Mouse (Mus musculus) limb, embryonic 12.5 days (tissue): ENCODE data around the gene Stbd1. TPM values are rescaled to one million over a fixed set of nuclear protein-coding genes. Genes with fewer than 3 reads are reported as not detected.

Experiments
- ATAC-seq: fragments of 200-750 bp; cut with Nextera tagmentation; 2 replicates; pipeline ENCODE4 v1.8.0; 2017; ENCODE audit warnings: low read depth, moderate TSS enrichment; ENCODE audit not compliant: insufficient number of reproducible peaks, insufficient read depth, low FRiP score, low TSS enrichment
- H3K27ac ChIP-seq: fragments of 300-500 bp; sonication (generic); 2 replicates; pipeline ENCODE4 v1.5.1; 2016; ENCODE audit warnings: mild to moderate bottlenecking, moderate library complexity
- H3K27me3 ChIP-seq: fragments of 300-500 bp; sonication (generic); 2 replicates; pipeline ENCODE4 v1.6.1; 2016; ENCODE audit warnings: mild to moderate bottlenecking, moderate library complexity
- H3K36me3 ChIP-seq: fragments of 300-500 bp; sonication (generic); 2 replicates; pipeline ENCODE4 v1.6.1; 2016; ENCODE audit warnings: mild to moderate bottlenecking, moderate library complexity
- H3K4me1 ChIP-seq: fragments of 300-500 bp; sonication (generic); replicated peaks from 2 replicates; pipeline ENCODE4 v1.6.1; 2016
- H3K4me2 ChIP-seq: fragments of 300-500 bp; sonication (generic); 2 replicates; pipeline ENCODE4 v1.6.1; 2016; ENCODE audit warnings: mild to moderate bottlenecking, moderate library complexity
- H3K4me3 ChIP-seq: fragments of 300-500 bp; sonication (generic); replicated peaks from 2 replicates; pipeline ENCODE4 v1.5.1; 2016; ENCODE audit warnings: mild to moderate bottlenecking
- H3K9ac ChIP-seq: fragments of 300-500 bp; sonication (generic); replicated peaks from 2 replicates; pipeline ENCODE4 v1.6.1; 2016; ENCODE audit warnings: mild to moderate bottlenecking, moderate library complexity
- H3K9me3 ChIP-seq: fragments of 300-500 bp; sonication (generic); 2 replicates; pipeline ENCODE4 v1.6.1; 2016; ENCODE audit warnings: mild to moderate bottlenecking, moderate library complexity
- WGBS: fragments of 180-500 bp; shearing (Covaris S2); methylation state at CpG from one replicate; pipeline ENCODE4 v1.1.7; 2016; 5-methylcytosine and 5-hydroxymethylcytosine counted together
- polyA plus RNA-seq: library from polyadenylated mRNA; unstranded; fragments of >200 nt; fragmentation: Nextera tagmentation; extraction: Ambion mirVana; gene quantifications from 2 replicates; pipeline ENCODE4 v1.2.1, GENCODE M21; 2016

The Stbd1 gene
- polyA plus RNA-seq, 1 experiment from 2014 or later: 11.6 TPM

DNA sequence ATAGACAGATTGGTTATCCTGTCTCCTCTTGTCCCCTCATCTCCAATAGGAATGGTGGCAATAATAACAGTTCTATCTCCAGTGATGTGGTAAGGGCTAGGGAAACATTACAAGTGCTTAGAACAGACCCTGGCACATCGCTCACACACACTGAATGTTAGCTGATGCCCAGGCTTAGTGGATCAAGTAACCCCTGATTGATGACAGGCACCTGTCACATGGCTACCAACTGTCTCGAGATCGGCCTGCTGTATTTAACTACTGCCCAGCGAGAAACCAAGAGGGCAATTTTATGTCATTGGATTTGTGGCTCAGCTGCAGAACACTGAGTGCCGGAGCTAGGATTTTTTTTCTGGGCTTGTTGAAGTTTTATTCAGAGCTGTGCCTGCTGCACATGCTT is 7.8 kb upstream of the Stbd1 start:
- H3K9me3 ChIP-seq: no peaks in the 10 kb centered on the region
- no peak overlapping the region for H3K4me2 ChIP-seq
- no peaks in the 10 kb centered on the region for H3K36me3 ChIP-seq
- no peak; the same call in 1 of the 2 replicates for ATAC-seq
- H3K4me1 ChIP-seq: no peaks in the 10 kb centered on the region
- 75% methylated on average over 5 of the region's 5 CpGs for WGBS
- no peak overlapping the region for H3K27ac ChIP-seq
- no peak overlapping the region for H3K9ac ChIP-seq
- H3K27me3 ChIP-seq: peaks cover 3% of the 10 kb centered on the region; the same call in 1 of the 2 replicates
- no peak overlapping the region for H3K4me3 ChIP-seq

GRCm38 (mm10) chr5:92596865-92597264 is 6.0 kb upstream of the Stbd1 start:
- H3K27ac ChIP-seq: no peak overlapping the region
- H3K36me3 ChIP-seq: no peaks in the 10 kb centered on the region
- no peaks in the 10 kb centered on the region for H3K4me1 ChIP-seq
- H3K4me2 ChIP-seq: no peak overlapping the region
- no peak for ATAC-seq
- peaks cover 7% of the 10 kb centered on the region; the same call in 1 of the 2 replicates for H3K27me3 ChIP-seq
- H3K9ac ChIP-seq: no peak overlapping the region
- 88% methylated on average over 8 of the region's 8 CpGs for WGBS
- H3K4me3 ChIP-seq: no peak overlapping the region
- no peaks in the 10 kb centered on the region for H3K9me3 ChIP-seq

DNA sequence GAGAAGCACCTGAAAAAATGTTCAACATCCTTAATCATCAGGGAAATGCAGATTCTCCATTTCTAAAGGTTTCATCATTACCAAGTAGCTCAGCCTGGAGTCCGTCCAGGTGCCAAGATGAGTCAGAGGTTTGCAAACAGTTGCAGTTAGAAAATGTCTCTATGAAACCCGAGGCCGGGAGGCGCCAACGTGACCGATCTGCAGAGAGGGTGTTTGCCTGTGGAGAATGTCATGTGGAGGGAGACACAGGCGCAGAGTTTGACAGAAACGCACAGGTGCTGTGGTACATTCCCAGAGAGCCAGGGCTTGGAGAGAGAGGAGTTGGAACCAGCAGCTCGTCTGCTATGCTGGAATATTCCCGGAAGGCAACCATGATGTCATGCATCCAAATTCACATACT is 3.8 kb upstream of the Stbd1 start:
- H3K4me1 ChIP-seq: peaks cover 7% of the 10 kb centered on the region; the same call in 1 of the 2 replicates
- 74% methylated on average over 10 of the region's 10 CpGs for WGBS
- no peak for ATAC-seq

GRCm38 (mm10) chr5:92604452-92605247 is 1.8 kb downstream of the Stbd1 start:
- Histone ChIP-seq H3K9me3 (no peaks in the 10 kb centered on the region), H3K27ac (no peak overlapping the region), H3K9ac (no peak overlapping the region), H3K4me1 (peaks cover 11% of the 10 kb centered on the region; the same call in 1 of the 2 replicates), H3K36me3 (no peaks in the 10 kb centered on the region), H3K27me3 (peaks cover 5% of the 10 kb centered on the region; the same call in 1 of the 2 replicates), H3K4me2 (no peak overlapping the region), H3K4me3 (no peak overlapping the region)
- ATAC-seq: no peak
- WGBS: 83% methylated on average over 10 of the region's 10 CpGs

More for the DNA sequence above, 3.8 kb upstream of the Stbd1 start:
- no peaks in the 10 kb centered on the region for H3K36me3 ChIP-seq
- no peak overlapping the region for H3K9ac ChIP-seq
- H3K27me3 ChIP-seq: peaks cover 7% of the 10 kb centered on the region; the same call in 1 of the 2 replicates
- H3K9me3 ChIP-seq: no peaks in the 10 kb centered on the region
- no peak overlapping the region for H3K27ac ChIP-seq
- no peak overlapping the region for H3K4me2 ChIP-seq
- no peak overlapping the region for H3K4me3 ChIP-seq

DNA sequence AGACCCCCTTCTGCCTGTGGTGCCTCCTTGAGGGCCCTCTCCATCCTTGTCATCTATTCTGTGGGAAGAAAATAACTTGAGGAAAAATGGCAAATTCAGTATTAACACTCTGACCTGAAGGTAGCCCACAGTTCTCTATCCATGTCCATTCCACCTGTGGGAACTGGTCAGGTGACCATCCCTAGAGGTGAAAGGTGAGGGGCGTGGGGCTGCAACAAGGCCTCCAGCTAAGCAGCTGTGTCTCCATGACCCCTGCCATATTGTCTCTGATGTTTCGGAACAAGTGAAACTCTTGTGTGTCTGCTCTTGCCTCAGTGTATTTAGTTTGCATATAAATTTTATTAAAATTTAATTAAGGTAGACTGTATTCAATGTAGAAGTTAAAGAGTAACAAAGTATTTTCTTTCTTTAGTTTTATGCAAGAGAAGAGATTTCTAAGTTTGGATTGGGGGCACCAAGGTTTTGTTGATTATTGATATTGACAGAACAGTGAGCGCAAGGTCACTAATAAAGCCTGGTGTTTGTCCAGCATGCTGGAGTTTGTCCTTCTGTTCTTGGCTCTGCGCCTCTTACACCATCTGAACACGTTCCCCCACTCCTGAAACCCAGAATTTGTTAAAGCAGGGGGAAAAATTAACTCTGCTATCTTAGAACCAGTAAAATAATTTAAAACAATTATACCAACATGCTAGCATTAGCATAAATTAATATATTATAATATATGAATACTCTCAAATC is 4.8 kb downstream of the Stbd1 start:
- H3K4me3 ChIP-seq: no peak overlapping the region
- no peak for ATAC-seq
- no peaks in the 10 kb centered on the region for H3K9me3 ChIP-seq
- no peaks in the 10 kb centered on the region for H3K36me3 ChIP-seq
- WGBS: 91% methylated on average over 5 of the region's 5 CpGs
- no peaks in the 10 kb centered on the region; the same call in 1 of the 2 replicates for H3K27me3 ChIP-seq
- H3K4me2 ChIP-seq: no peak overlapping the region
- no peak overlapping the region for H3K27ac ChIP-seq
- H3K4me1 ChIP-seq: peaks cover 11% of the 10 kb centered on the region; the same call in 1 of the 2 replicates
- H3K9ac ChIP-seq: no peak overlapping the region

- Histone ChIP-seq H3K4me3 (no peak overlapping the region), H3K27me3 (no peaks in the 10 kb centered on the region), H3K9me3 (no peaks in the 10 kb centered on the region), H3K27ac (no peak overlapping the region), H3K9ac (no peak overlapping the region), H3K4me2 (no peak overlapping the region), H3K36me3 (no peaks in the 10 kb centered on the region), H3K4me1 (no peaks in the 10 kb centered on the region)
- no peak for ATAC-seq
- WGBS: 84% methylated on average over 4 of the region's 4 CpGs
These were observed 9.9 kb downstream of the Stbd1 start for GRCm38 (mm10) chr5:92612756-92613155.

GRCm38 (mm10) chr5:92621883-92622282 is 19.0 kb downstream of the Stbd1 start:
- Histone ChIP-seq H3K27ac (no peak overlapping the region), H3K4me2 (no peak overlapping the region), H3K9ac (no peak overlapping the region), H3K4me1 (no peaks in the 10 kb centered on the region), H3K27me3 (no peaks in the 10 kb centered on the region), H3K36me3 (no peaks in the 10 kb centered on the region), H3K9me3 (no peaks in the 10 kb centered on the region), H3K4me3 (no peak overlapping the region)
- ATAC-seq: no peak
- 83% methylated on average over 5 of the region's 5 CpGs for WGBS

DNA sequence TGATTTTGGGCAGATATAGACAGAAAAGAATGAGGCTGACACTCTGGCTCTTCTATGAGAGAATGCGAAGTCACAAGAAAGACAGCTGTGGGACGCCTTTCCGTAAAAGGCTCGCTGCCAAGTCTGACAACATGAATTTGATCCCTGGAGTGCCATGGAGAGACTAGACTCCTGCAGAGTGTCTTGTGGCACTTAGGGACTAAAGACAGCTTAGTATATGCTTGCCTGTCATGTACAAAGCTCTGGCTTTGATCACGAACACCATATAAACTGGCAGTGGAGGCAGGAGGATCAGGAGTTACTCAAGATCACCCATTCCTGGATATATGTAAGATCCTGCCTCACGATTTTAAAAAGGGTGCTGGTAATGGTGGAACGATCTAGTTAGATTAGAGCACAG is 25.1 kb downstream of the Stbd1 start:
- Histone ChIP-seq H3K9ac (no peak overlapping the region), H3K27ac (no peak overlapping the region), H3K27me3 (no peaks in the 10 kb centered on the region), H3K9me3 (no peaks in the 10 kb centered on the region), H3K36me3 (no peaks in the 10 kb centered on the region), H3K4me1 (no peaks in the 10 kb centered on the region), H3K4me2 (no peak overlapping the region), H3K4me3 (no peak overlapping the region)
- no peak for ATAC-seq
- 37% methylated on average over 7 of the region's 7 CpGs for WGBS

- Histone ChIP-seq H3K36me3 (no peaks in the 10 kb centered on the region), H3K27ac (no peak overlapping the region), H3K4me3 (no peak overlapping the region), H3K9ac (no peak overlapping the region), H3K4me2 (no peak overlapping the region), H3K27me3 (no peaks in the 10 kb centered on the region), H3K4me1 (no peaks in the 10 kb centered on the region), H3K9me3 (no peaks in the 10 kb centered on the region)
- no peak for ATAC-seq
- 59% methylated on average over 4 of the region's 4 CpGs for WGBS
These were observed 30.7 kb downstream of the Stbd1 start for GRCm38 (mm10) chr5:92633526-92633925.

GRCm38 (mm10) chr5:92634916-92635315 is 32.1 kb downstream of the Stbd1 start:
- H3K4me1 ChIP-seq: no peaks in the 10 kb centered on the region
- H3K27me3 ChIP-seq: no peaks in the 10 kb centered on the region
- no peak overlapping the region for H3K4me3 ChIP-seq
- no peaks in the 10 kb centered on the region for H3K9me3 ChIP-seq
- no peak for ATAC-seq
- H3K27ac ChIP-seq: no peak overlapping the region
- WGBS: 80% methylated on average over 3 of the region's 3 CpGs
- no peaks in the 10 kb centered on the region for H3K36me3 ChIP-seq
- no peak overlapping the region for H3K9ac ChIP-seq
- no peak overlapping the region for H3K4me2 ChIP-seq

DNA sequence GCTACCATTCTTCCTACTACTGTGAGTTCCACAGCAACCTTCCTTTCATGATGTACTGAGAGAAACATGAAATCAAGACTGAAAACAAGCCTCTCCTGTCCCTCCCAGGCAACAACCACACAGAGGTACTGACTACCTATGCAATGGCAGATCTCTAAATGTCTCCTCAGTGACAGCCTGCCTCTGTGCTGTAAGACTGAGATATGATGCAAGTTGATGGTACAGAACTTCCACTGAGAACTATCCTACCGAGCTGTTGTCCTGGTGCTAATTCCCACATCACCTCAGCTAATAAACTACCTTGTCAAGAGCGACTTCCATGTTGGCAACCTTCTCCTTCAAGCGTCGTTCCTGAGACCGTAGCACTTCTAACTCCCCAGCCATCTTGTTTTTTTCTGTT is 33.0 kb downstream of the Stbd1 start:
- Histone ChIP-seq H3K4me1 (no peaks in the 10 kb centered on the region), H3K9me3 (no peaks in the 10 kb centered on the region), H3K27me3 (no peaks in the 10 kb centered on the region), H3K4me2 (no peak overlapping the region), H3K36me3 (no peaks in the 10 kb centered on the region), H3K27ac (no peak overlapping the region), H3K9ac (no peak overlapping the region), H3K4me3 (no peak overlapping the region)
- 82% methylated on average over 5 of the region's 5 CpGs for WGBS
- ATAC-seq: no peak
